Mouse (Mus musculus) skeletal muscle tissue, adult 2 months (tissue): Measurements from ENCODE around the gene Ahcyl2.
"Not testable (repeated sequence)": the region's sequence is repeated elsewhere in the genome, so short reads cannot be mapped to it uniquely, and the experiment has no call there.

Source experiments
- DNase-seq: peaks from one replicate; pipeline ENCODE4 v3.0.0-alpha.2; 2012; ENCODE audit warnings: low read depth, low spot score

The Ahcyl2 gene

GRCm38 (mm10) chr6:29767813-29768660, at the start of gene Ahcyl2:
TSS of gene Ahcyl2 (plus strand) at chr6:29768011.
- peak; percentile 95 for DNase-seq

- no peak for DNase-seq
Observed at GRCm38 (mm10) chr6:29718894-29719329, 48.9 kb upstream of the Ahcyl2 start.

DNA sequence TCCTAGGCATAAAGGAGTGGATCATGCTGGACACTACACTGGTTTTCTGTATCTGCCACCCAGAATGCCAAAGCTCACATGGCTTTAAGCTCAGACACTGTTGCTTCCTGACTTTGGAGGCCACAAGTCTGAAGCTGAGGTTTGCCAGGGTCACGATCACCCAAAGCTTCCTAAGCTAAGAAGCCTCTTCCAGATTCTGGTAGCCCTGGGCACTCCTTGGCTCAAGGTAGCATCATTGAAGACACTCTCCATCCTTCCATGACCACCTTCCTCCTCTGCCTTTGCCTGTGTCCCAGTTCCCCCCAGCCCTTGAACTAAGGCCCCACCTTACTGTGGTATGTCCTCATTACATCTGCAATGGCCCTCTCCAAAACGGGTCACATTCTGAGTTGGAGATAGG, 45.9 kb upstream of the Ahcyl2 start:
- no peak for DNase-seq

DNA sequence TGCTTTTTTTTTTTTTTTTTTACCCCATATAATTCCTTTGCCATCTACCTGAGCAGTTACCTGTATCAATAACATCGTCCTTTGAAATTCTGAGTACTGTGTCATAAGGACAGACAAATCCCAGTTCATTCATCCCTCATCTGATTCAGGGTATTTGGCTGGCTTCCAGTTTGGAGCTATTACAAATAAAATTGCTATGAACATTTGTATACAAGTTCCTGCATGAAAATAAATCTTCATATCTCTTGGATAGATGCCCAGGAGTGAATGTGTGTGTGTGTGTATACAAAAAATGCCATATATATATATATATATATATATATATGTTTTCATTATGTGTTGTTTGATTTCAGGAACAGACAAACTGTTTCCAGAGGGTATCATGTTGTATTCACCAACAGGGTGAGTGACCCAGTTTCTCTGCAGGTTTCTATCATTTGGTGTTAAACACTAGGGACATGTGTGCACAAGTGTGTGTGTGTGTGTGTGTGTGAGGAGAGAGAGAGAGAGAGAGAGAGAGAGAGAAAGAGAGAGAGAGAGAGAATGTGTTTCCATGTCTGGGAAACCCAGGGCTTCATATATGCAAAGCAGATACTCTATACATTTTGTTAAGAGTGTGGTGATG, 41.1 kb upstream of the Ahcyl2 start:
- no peak for DNase-seq

DNA sequence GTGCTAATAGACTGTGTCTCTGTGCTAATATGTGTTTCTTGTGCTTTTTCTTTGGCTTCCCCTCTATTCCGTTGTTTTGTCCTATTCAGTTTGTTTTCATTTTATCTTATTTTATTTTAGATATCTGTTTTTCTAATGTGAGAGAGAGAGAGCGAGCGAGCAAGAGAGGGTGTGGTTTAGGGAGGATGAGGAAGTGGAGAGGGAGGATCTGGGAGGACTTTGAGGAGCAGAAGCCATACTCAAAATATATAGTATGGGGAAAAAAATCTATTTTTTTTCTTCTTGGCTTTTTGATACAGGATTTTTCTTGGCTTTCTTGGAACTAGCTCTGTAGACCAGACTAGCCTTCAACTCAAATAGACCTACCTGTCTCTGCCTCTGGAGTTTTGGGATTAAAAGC, 39.8 kb upstream of the Ahcyl2 start:
- DNase-seq = no peak

DNA sequence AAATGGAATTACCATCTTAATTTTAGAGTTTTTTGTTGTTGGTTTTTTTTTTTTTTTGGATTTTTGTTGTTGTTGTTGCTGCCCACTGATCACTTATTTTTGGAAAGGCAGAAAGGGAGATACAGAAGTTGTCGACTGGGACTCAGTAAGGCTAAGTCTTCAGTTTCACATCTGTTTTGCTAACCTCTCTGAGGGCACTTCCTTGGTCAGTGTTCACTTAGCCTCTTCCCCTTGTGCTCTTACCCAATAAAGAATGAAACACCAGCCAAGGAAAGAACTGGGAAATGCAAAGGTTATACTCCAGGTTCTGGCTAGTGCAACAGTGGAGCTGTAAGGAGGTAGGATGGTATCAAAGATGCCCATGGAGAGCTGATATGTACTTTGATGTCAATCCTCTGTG, 38.3 kb upstream of the Ahcyl2 start:
- no peak for DNase-seq

DNA sequence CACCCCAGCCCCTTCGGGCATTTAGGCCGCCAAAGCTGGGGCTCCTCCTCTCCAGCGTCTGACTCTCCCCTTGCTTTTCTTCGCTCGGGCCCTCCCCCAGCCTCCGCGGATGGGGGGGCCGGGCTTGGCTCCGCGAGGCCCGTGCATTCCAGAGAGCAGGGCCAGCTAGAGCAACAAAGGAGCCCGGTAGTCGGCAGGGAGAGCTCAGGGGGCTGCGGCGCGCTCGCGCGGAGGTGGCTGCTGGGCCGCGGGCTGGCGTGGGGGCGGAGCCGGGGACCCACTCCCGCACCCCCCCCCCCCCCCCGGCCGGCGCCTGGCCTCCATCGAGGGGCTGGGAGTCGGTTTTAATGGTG, 32.5 kb upstream of the Ahcyl2 start, which contains the start of gene Smo:
Gene Smo (plus strand): TSS at position 168 of the 353 bp plus-strand sequence.
- peak; percentile 43 for DNase-seq

GRCm38 (mm10) chr6:29735689-29736451, 31.9 kb upstream of the Ahcyl2 start:
- DNase-seq = peak; percentile 41

DNA sequence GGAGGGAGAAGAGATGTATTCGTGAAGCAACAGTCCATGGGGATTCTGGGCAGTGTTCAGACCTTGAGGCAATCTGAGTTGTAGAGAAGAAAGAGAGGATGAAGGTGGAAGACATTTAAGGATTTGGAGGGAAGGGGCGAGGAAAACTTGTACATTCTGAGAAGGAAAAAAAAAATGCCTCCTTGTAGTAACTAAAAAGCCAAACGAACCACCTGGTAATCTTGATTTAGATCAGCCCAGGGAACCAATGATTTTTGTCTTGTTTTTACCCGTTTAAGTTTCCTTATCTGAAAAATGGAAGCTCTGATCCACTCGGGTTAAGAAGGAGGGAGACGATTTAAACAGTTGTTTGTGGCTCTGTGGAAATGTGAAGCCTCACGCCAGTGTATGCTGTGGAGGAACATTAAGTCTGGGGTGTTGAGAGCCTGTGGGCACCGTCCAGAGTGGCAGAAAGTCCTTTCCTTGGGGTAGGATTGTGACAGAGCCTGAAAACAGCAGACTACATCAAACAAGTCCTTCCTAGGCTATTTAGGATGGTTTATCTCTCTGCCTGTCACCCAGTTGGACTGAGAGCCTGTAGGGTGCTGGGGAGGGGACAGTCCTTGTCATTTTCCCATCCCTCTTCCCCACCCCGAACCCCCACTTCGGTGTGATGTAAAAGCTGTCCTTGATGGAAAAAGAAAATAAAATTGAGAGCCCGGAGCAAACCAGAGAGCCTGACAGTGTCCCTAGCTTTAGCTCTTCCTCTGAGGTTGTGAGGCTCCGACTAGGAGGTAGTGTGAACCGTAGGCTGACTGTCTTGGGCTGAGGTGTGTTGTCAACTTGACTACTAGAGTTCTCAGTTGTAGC, 31.0 kb upstream of the Ahcyl2 start:
- DNase-seq = no peak

DNA sequence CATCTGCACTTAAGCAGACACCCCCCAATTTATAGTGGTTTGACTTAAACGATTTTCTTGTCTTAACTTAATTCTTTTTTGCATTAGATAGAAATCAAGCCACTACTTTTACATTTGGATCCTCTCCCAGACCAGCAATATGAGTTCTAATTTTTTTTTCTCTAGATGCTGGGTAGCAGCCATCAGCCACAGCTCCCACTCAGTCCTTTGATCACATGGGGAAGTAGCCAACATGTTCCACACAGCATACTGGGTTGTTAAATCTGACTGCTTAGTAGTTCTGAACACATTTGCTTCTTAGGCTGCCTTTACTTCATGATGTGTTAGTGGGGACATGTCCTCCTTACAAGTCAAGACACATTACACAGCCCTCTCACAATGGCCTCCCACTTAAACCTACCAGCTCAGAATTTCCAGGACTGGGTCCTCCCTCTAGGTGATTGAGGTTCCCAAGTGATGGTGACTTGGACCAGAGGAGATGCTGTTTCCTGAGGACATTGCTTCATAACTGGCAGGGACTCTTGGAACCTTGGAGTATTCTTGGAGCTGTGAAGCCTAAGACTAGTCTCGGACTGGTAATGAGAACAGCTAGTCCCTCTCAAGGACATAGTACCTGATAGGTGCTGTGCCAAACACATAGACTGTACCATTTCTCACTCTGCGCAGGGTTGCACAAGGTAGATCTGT, 16.2 kb upstream of the Ahcyl2 start:
- DNase-seq = no peak

GRCm38 (mm10) chr6:29753336-29753735, 14.5 kb upstream of the Ahcyl2 start:
- DNase-seq = no peak

DNA sequence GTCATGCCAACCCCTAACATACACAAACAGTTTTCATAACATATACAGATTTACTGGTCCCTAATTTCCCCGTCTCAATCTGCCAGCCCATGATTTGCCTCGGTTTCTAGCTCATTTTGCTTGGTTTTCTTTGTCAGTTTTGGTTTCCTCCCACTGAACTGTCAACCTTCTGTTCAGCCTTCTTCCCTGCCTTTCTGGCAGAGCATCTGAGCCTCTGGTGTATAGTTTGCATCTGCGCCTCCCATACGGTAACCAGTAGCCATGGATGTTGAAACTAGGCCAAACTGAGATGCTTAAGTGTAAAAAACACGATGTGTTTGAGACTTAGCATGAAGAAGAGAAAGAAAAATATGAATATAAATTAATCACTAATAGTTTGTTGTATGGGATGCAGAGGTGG, 11.8 kb upstream of the Ahcyl2 start:
- no peak for DNase-seq

DNA sequence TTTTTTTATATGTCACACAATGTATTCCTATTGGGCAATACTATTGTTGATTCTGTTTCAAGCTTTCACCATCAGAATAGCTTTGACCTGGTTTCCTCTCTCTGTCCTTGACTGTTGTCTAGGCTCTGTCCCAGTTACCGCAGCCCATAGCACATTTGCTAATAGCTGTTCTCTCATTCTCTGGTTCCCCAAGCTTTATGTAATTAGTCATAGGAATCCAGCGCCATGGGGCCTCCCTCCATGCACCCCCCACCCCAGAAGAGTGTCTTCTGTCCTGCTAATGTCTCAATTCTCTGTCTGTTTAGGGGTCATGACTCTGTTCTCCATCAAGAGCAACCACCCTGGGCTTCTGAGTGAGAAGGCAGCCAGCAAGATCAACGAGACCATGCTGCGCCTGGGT, 11.3 kb upstream of the Ahcyl2 start:
- no peak for DNase-seq

GRCm38 (mm10) chr6:29758417-29758816, 9.4 kb upstream of the Ahcyl2 start:
- DNase-seq = peak; percentile 64

GRCm38 (mm10) chr6:29759012-29759679, 8.7 kb upstream of the Ahcyl2 start:
- DNase-seq = no peak

GRCm38 (mm10) chr6:29760397-29760796, 7.4 kb upstream of the Ahcyl2 start:
- not testable (repeated sequence) for DNase-seq

DNA sequence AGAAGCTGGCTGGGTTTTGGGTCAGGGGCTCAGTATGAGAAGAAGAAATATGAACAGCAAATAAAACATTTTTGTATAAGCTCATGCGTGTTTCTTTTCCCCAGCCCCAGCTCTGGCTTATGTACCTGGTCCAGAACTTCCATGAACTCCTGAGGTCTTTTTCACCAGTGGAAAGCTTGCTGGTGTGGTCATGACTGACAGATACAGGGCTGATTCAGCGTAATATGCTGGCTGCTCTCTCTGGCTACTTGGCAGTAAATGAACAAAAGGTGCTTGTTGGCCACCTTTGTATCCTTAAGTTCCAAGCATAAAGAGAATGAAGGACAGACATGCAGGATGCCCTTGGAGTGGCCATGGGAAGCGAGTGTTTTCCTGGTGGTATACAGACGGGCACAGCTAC, 6.5 kb upstream of the Ahcyl2 start:
- DNase-seq = no peak

DNA sequence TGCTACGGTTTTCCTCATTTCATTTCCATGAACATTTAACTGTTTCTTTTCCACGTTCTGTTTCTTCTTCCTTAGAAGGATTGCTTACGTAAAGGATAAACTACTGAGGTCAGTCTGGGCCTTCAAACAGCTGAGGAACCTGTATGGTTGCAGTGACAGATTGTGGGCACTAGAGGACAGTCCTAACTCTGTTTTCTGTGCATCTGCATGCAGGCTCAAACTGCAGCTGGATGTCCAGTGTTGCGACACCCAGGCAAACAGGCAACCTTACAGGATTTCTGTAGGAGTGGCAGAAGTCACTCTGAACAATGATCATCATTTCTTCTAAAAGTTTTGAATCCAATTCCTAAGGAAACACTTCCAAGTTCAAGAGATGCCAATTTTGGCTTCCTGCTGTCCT, 5.3 kb upstream of the Ahcyl2 start:
- no peak for DNase-seq

- DNase-seq = no peak
Observed at GRCm38 (mm10) chr6:29766874-29767273, 937 bp upstream of the Ahcyl2 start.

DNA sequence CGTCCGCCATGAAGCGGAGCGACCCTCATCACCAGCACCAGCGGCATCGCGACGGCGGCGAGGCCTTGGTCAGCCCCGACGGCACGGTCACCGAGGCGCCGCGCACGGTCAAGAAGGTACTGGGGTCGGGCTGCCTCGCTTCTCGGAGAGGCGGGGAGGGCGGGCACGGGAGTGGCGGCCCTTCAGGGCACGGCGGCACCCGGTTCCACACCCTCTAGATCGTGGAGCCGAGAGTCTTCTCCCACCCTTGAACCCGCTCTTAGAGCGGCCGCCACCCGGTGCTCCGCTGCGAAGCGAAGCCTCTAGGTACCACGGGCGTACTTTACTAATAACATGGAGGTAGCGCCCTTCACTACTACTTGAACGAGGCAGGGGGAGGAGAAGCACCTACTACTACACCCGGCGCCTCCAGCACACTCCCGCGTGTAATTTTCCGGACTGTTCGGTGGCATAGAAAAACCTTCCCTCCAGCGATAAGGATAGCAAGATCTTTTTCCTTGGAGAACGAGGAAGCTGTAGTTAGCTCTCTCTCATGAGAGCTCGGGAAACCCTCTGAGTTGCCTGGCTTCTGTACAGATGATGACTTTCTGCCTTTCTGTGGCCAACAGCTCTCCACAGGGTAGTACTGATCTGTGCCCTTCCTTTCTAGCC, 1.1 kb downstream of the Ahcyl2 start:
- DNase-seq = no peak
